Mouse (Mus musculus) c-Kit-positive CD71-positive TER-119-positive erythroid progenitor cells, embryonic 14.5 days (primary cell): Measurements from ENCODE around the gene Ptprt.
"Not testable (repeated sequence)": the region's sequence is repeated elsewhere in the genome, so short reads cannot be mapped to it uniquely, and the experiment has no call there.

Source experiments
- DNase-seq: peaks from one replicate; pipeline ENCODE4 v3.0.0-alpha.2; 2013; ENCODE audit warnings: low spot score

Gene Ptprt

DNA sequence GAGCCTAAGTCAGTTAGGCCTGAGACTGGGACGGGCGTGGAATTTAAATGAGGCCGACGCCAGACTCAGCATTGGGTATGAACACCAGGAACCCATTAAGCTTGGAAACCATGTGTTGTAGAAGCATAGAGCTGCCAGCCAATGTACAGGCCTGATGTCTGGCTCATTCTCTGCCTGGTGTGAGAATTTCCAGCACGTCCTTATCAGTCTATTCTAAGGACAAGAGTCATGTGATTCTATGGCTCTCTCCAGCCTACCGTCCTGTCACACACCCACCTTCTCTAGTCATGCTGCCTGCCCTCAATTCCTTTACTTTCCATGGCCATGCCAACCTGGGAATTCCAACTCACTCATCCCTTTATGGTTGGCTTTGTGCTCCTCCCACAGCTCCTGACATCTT is 450.4 kb downstream of the Ptprt start:
- DNase-seq, result no peak

DNA sequence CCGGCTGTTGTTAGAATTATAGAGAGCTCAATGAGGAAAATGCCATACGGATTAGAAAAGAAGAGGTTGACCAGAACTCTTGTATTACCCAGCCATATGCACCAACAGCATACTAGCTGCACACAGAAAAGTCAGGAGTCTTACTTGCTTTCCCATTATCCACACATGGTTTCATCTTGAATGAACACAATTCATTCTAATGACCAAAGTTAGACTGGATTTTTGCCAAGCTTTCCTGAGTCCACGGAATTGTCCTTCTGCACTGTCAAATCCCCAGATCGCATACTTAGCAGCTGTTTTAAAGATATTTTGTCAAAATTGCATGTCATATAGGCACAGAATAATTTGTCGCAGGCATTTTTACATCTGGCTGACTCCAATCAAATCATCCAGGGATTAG is 463.6 kb downstream of the Ptprt start:
- no peak for DNase-seq

GRCm38 (mm10) chr2:162182621-162183475 is 478.1 kb downstream of the Ptprt start:
- no peak for DNase-seq

DNA sequence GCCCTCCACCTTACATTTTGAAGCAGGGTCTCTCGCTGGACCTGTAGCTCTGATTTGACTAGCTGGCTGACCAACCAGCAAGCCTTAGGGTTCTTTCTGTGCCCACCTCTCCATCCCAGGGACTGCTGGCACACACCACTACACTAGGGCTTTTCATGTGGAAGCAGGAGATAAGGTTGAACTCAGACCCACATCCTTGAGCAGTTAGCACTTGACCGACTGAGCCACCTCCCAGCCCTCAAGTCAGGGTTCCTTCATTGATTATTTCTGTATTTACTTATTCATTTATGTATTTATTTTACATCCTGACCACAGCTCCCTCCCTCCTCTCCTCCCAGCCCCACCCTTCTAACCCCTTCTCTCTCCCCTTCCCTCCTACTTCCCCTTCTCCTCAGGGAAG is 479.1 kb downstream of the Ptprt start:
- no peak for DNase-seq

DNA sequence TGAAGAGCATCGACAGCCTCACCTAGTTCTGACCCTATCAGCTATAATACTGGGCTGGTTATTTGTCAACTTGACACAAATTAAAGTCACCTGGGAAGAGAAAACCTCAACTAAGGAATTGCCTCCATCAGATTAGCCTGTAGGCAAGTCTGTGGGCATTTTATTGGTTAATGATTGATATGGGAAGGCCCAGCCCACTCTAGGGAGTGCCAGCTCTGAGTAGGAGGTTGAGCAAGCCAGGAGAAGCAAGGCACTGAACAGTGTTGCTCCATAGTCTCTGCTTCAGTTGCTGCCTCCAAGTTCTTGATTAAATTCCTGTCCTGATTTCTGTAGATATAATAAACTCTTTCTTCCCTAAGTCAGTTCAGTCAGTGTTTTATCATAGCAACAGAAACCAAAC is 488.4 kb downstream of the Ptprt start:
- no peak for DNase-seq

DNA sequence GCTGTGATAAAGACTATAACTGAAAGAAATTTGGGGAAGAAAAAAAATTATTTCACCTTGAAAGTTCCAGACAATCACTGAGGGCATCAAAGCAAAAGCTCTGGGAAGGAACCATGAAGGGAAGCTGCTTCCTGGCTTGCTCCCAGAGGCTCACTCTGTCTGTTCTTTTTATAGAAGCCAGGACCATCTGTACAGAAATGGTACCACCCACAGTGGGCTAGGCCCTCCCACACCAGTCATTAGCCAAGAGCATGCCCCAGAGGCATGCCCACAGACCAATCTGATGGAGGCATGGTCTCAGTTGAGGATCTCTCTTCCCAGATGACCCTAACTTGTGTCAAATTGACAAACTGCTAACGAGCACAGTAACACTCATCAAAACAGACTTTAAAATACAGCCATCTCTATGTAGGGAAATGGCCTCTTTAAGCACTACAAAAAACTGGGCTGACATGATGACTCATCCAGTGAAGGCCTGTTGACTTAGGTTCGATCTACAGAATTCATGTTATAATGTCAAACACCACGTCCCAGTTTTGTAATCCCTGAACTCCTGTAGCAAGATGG is 519.0 kb downstream of the Ptprt start:
- DNase-seq, result no peak

DNA sequence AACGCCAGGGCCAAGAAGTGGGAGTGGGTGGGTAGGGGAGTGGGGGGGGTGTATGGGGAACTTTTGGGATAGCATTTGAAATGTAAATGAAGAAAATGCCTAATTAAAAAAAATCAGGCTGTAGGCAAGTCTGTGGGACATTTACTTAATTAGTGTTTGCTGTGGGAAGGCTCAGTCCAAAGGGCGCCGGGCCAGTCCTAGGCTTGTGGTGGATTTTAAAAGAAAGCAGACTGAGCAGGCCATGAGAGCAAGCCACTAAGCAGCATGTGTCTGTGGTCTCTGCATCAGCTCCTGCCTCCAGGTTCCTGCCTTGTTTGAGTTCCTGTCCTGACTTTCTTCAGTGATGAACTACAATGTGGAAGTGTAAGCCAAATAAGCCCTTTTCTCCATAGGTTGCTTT is 524.8 kb downstream of the Ptprt start:
- DNase-seq, result not testable (repeated sequence)

DNA sequence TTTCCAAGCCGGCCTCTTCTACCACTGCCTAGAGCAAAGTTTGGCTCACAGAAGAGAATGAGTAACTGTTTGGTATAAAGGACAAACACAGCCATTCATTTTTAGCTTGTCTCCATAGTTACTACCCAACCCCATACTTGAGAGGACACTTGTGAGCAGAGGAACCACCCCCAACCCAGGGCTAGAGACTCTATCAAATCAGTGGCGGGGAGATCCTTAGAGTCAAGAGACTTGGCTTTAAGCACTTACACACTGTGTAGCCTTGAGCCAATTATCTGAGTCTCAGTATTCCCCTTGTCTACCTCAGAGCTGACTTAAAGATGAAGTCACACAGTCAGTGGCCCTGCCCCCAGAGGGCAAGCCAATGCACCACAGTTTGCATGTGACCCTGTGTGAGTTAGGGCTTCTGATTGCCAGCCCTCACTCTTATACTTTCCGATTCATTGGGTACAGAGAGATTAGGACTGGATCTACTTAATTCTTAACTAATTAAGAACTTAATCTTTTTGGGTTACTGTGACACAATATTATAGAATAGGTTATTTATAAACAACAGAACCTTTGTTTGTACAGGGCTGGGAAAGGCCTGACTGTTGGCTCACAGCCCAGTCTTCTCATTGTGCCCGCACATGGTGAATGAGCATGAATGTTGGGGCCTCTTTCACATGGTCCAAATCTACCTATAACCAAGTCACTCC is 529.2 kb downstream of the Ptprt start:
- no peak for DNase-seq

GRCm38 (mm10) chr2:162129896-162130295 is 531.1 kb downstream of the Ptprt start:
- no peak for DNase-seq

DNA sequence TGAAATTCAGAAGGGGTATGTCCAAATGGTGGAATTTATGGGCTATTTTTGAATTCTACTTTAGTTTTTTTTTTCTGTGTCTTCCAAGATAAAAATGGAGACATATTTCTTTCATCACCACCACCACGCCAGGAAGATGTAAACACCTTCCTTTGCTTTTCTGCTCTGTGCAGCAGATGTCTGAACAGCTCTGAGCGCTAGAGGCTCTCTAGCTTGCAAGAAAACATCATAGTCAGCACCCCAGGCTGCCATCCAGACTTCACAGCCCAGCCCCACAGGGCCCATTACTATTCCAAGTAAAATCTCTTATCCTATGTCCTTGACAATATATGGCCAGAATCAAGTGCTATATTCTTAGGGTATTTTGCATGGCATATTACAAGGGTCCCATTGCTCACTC is 542.9 kb downstream of the Ptprt start:
- no peak for DNase-seq

DNA sequence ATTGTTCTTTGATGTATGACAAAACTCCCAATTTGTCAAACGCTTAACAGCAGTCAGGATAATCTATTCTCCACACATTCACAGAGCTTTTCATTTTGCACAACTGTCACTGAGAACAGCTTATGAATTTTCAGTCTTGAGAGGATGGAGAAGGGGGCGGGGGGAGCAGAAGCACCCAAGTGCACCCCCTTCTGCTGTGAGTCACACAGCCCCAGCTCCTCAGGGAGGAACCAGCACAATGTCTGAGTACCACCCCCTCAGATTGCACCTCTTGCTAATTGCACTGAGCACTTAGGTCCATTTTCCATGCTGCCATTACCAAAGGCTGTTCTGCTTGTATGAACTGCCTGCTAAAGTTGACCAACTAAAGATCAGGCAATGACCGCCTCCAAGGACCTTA is 578.6 kb downstream of the Ptprt start:
- DNase-seq, result no peak

DNA sequence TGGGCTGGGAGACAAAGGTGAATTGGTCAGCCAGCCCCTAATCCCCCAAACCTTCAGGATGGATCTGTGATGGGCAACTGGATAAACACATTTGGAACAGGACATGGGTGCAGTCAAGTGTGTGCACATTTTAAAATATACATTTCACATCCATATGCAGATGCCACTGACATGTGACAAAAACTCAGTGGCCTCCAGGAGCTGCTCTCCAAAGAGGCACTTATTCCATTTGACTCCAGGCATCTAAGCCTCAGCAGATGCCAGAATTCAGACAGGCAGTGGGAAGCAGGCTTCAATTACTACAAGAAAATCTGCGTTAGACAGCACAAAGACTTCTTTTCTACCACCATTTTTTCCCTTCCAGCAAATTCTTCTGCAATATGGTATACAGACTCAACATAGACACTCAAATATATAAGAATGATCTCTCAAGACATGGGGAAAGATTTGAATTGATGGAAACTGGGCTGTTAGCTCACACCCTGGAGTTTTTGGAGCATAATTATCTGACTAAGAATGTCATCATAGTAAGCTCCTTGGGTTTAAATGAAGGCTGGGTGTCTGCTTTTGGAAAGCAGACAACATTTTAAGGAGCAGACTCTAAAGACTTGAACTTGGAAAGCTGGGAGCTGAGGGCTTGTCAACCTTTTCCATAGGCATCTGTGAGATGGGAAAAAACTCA is 580.1 kb downstream of the Ptprt start:
- DNase-seq, result no peak

GRCm38 (mm10) chr2:162078571-162079280 is 582.2 kb downstream of the Ptprt start:
- DNase-seq, result no peak

DNA sequence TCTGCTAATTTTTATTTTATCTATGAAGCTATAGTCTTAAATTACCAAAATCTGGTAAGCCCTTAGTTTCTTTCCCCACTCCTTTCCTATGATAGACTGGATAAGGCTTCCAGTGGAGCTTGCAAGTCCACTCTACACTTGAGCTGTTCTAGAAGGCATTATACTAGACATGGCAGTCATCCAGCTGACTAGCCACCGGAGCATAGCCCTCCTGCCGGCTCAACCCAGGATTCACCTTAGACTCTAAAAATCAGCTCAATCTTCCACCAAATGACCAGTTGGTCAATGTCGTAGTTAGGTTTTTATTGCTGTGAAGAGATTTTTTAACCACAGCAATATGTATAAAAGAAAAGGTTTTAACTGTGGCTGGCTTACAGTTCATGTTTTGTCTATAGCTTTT is 608.1 kb downstream of the Ptprt start:
- DNase-seq, result no peak

DNA sequence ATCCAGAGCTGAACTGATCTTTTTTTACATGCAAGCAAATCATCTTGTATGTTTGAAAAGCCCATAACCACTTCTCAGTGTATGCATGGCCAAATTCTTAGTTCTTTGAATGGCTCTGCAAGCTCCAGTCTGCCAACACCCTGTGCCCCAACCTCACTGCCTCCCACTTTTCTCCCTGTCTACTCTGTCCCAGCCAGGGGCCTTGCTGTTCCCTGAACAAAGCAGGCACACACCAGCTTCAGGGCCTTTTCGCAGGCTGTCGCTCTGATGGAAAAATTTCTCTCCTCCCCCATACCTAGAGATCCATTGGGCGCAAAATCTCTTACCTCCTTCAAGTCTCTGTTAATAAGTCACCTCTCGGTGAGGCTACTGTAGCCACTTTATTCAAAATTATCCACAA is 610.7 kb downstream of the Ptprt start:
- no peak for DNase-seq

- DNase-seq, result no peak
Measured at GRCm38 (mm10) chr2:162035615-162036014, 625.3 kb downstream of the Ptprt start.

- DNase-seq, result no peak
Measured at GRCm38 (mm10) chr2:162031636-162032035, 629.3 kb downstream of the Ptprt start.

GRCm38 (mm10) chr2:162001016-162001415 is 659.9 kb downstream of the Ptprt start:
- DNase-seq, result no peak

- DNase-seq, result no peak
Measured at GRCm38 (mm10) chr2:161982311-161982710, 678.6 kb downstream of the Ptprt start.

- no peak for DNase-seq
Measured at GRCm38 (mm10) chr2:161961179-161962163, 699.5 kb downstream of the Ptprt start.

DNA sequence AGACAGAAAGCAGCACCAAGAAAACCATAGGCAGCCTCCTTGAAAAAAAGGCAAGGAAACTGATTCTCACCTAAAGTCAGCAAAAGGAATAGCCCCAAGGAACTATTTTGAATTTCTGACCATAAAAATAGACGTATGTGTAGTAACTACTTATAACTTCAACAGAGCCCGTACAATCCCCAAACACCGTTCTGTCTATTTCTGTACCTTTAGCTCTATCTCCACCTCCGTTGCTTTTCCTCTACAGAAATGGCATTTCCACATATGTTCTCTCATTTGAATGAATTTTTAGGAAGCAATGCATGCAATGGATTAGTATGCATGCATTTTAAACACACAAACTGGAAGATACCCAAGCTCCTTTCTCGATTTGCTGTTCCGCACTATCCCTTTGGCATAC is 715.5 kb downstream of the Ptprt start:
- DNase-seq, result no peak
